25 mouse cellular contexts compared by ENCODE assay signal in genomic region chr3:83004801-83005200, GRCm38 (mm10). TPM values are rescaled to one million over a fixed set of nuclear protein-coding genes. Genes with fewer than 3 reads are reported as not detected.
DNase-seq lines count a peak whose midpoint lies in the region; ATAC-seq and TF ChIP-seq lines count a peak whose summit lies in the region.
"Had no signal": no experiment of that assay in that cellular context is flagged by ENCODE, and none has a peak within 500 bp of the region (broad histone marks: within the 10 kb centered on the region; RNA-seq: fewer than 3 reads in every experiment).

No protein-coding gene starts in this region.

- H3K4me3 ChIP-seq in kidney, adult 2 months (ENCODE audit: insufficient read depth, low read depth, low read length), result no peak overlapping the region
- no peak overlapping the region for H3K4me3 ChIP-seq in kidney, embryonic 14.5 days (ENCODE audit: low read length)
- H3K4me3 ChIP-seq in kidney, embryonic 15.5 days (replicated peaks), result no peak overlapping the region
- no peak overlapping the region for H3K4me3 ChIP-seq in liver, adult 2 months (ENCODE audit: insufficient read depth, low read depth, low read length)
- no peak overlapping the region for H3K4me3 ChIP-seq in liver, embryonic 12.5 days
- no peak overlapping the region for H3K4me3 ChIP-seq in liver, postnatal 0 days (ENCODE audit: low read depth, low read length)
- no peak overlapping the region for H3K4me3 ChIP-seq in liver, embryonic 11.5 days (ENCODE audit: low read depth, low read length)

- no peak overlapping the region for H3K4me2 ChIP-seq in kidney, embryonic 14.5 days (replicated peaks; ENCODE audit: low read depth, low read length)
- no peak overlapping the region for H3K4me2 ChIP-seq in kidney, embryonic 15.5 days
- H3K4me2 ChIP-seq in liver, embryonic 12.5 days, result no peak overlapping the region
- H3K4me2 ChIP-seq in liver, postnatal 0 days (ENCODE audit: low read depth, low read length), result no peak overlapping the region
- no peak overlapping the region for H3K4me2 ChIP-seq in liver, embryonic 11.5 days

- H3K27ac ChIP-seq in kidney, adult 2 months (ENCODE audit: insufficient read depth, low read depth, low read length), result no peak overlapping the region
- no peak overlapping the region for H3K27ac ChIP-seq in kidney, embryonic 14.5 days (ENCODE audit: low read depth, low read length)
- no peak overlapping the region for H3K27ac ChIP-seq in kidney, embryonic 15.5 days
- H3K27ac ChIP-seq in liver, adult 2 months (replicated peaks; ENCODE audit: insufficient read depth, low read depth, low read length), result peak overlapping the region; percentile 84
- H3K27ac ChIP-seq in liver, embryonic 12.5 days, result no peak overlapping the region
- H3K27ac ChIP-seq in liver, postnatal 0 days (ENCODE audit: low read depth), result peak overlapping the region; percentile 80
- no peak overlapping the region for H3K27ac ChIP-seq in liver, embryonic 11.5 days (ENCODE audit: low read depth, low read length)

- no peak for TF ChIP-seq EP300 in liver, postnatal 0 days (IDR thresholded peaks at IDR 0.05; ENCODE audit: low read depth)

- no peak for ATAC-seq in kidney, embryonic 14.5 days (ENCODE audit: low FRiP score, low TSS enrichment)
- no peak for ATAC-seq in kidney, embryonic 15.5 days (replicated peaks; ENCODE audit: low FRiP score)
- no peak for ATAC-seq in liver, embryonic 12.5 days
- ATAC-seq in liver, postnatal 0 days, result no peak
- ATAC-seq in liver, embryonic 11.5 days (replicated peaks; ENCODE audit: low FRiP score), result no peak
- ATAC-seq: activated CD4-positive, CD25-positive, alpha-beta regulatory T cell, adult 4 months; CD4-positive, CD25-positive, alpha-beta regulatory T cell, adult 4 months; Patski had no signal

- no peak overlapping the region for H3K9ac ChIP-seq in kidney, embryonic 14.5 days (ENCODE audit: low read depth, low read length)
- H3K9ac ChIP-seq in kidney, embryonic 15.5 days, result no peak overlapping the region
- H3K9ac ChIP-seq in liver, adult 2 months (ENCODE audit: low read depth, low read length), result no peak overlapping the region
- H3K9ac ChIP-seq in liver, embryonic 12.5 days, result no peak overlapping the region
- no peak overlapping the region for H3K9ac ChIP-seq in liver, postnatal 0 days (replicated peaks)
- no peak overlapping the region for H3K9ac ChIP-seq in liver, embryonic 11.5 days (ENCODE audit: low read depth, low read length)

- DNase-seq in kidney, adult 2 months, result peak; percentile 48
- peak; percentile 33 for DNase-seq in kidney, adult 9 months
- DNase-seq in liver, adult 2 months (ENCODE audit: extremely low read depth, low read depth, low spot score), result peak; percentile 98
- no peak for DNase-seq in liver, postnatal 0 days
- DNase-seq in liver, embryonic 11.5 days (ENCODE audit: low spot score), result no peak
- DNase-seq: adrenal gland, adult 2 months; adrenal gland, adult 8-10 months; adrenal gland, postnatal 10 days; adrenal gland, postnatal 14 days; adrenal gland, postnatal 25 days; adrenal gland, postnatal 36 days; B cell, adult 2 months; cerebellum, adult 11 months; cerebellum, adult 11-12 months had no signal

- WGBS in kidney, adult 2 months, result 67% methylated on average over 7 of the region's 7 CpGs
- 87% methylated on average over 7 of the region's 7 CpGs for WGBS in kidney, embryonic 14.5 days
- WGBS in kidney, embryonic 15.5 days, result 85% methylated on average over 7 of the region's 7 CpGs
- WGBS in liver, adult 2 months, result 32% methylated on average over 7 of the region's 7 CpGs
- 78% methylated on average over 7 of the region's 7 CpGs for WGBS in liver, embryonic 12.5 days (ENCODE audit: insufficient replicate concordance)
- WGBS in liver, postnatal 0 days (ENCODE audit: insufficient replicate concordance), result 64% methylated on average over 7 of the region's 7 CpGs
- 88% methylated on average over 7 of the region's 7 CpGs for WGBS in liver, embryonic 11.5 days

- no peak for TF ChIP-seq POLR2A in kidney, adult 2 months (IDR thresholded peaks at IDR 0.05; ENCODE audit: low read depth, low read length)
- no peak for TF ChIP-seq POLR2A in liver, adult 2 months (IDR thresholded peaks at IDR 0.05; ENCODE audit: extremely low read depth, insufficient read depth, low read length)

- H3K4me1 ChIP-seq in kidney, adult 2 months (ENCODE audit: control insufficient read depth, insufficient read depth, low read length), result no peaks in the 10 kb centered on the region; the same call in 1 of the 2 replicates
- no peaks in the 10 kb centered on the region for H3K4me1 ChIP-seq in kidney, embryonic 14.5 days (ENCODE audit: control insufficient read depth, insufficient read depth, low read length)
- no peaks in the 10 kb centered on the region for H3K4me1 ChIP-seq in kidney, embryonic 15.5 days
- H3K4me1 ChIP-seq in liver, adult 2 months (ENCODE audit: control insufficient read depth, insufficient read depth, low read length), result peaks cover 20% of the 10 kb centered on the region
- H3K4me1 ChIP-seq in liver, embryonic 12.5 days, result no peaks in the 10 kb centered on the region
- 0 out of 2 replicates have a peak, but pooled peaks cover 5% of the 10 kb centered on the region for H3K4me1 ChIP-seq in liver, postnatal 0 days (ENCODE audit: insufficient read depth)
- H3K4me1 ChIP-seq in liver, embryonic 11.5 days (replicated peaks; ENCODE audit: control insufficient read depth, insufficient read depth, low read length), result no peaks in the 10 kb centered on the region

- no peaks in the 10 kb centered on the region for H3K36me3 ChIP-seq in kidney, adult 2 months (ENCODE audit: control insufficient read depth, insufficient read depth, low read length)
- no peaks in the 10 kb centered on the region for H3K36me3 ChIP-seq in kidney, embryonic 14.5 days (ENCODE audit: control insufficient read depth, insufficient read depth, low read length)
- no peaks in the 10 kb centered on the region for H3K36me3 ChIP-seq in kidney, embryonic 15.5 days
- H3K36me3 ChIP-seq in liver, adult 2 months (ENCODE audit: control insufficient read depth, insufficient read depth, low read length), result peaks cover 12% of the 10 kb centered on the region
- no peaks in the 10 kb centered on the region for H3K36me3 ChIP-seq in liver, embryonic 12.5 days
- no peaks in the 10 kb centered on the region for H3K36me3 ChIP-seq in liver, postnatal 0 days (replicated peaks; ENCODE audit: insufficient read depth, low read length)
- H3K36me3 ChIP-seq in liver, embryonic 11.5 days (ENCODE audit: control insufficient read depth, insufficient read depth, low read length), result no peaks in the 10 kb centered on the region
- H3K36me3 ChIP-seq: G1E had no signal

- no peaks in the 10 kb centered on the region for H3K27me3 ChIP-seq in kidney, adult 2 months (replicated peaks; ENCODE audit: control insufficient read depth, insufficient read depth, low read length)
- H3K27me3 ChIP-seq in kidney, embryonic 14.5 days (ENCODE audit: control insufficient read depth, insufficient read depth, low read length), result no peaks in the 10 kb centered on the region
- no peaks in the 10 kb centered on the region for H3K27me3 ChIP-seq in kidney, embryonic 15.5 days
- no peaks in the 10 kb centered on the region for H3K27me3 ChIP-seq in liver, adult 2 months (ENCODE audit: control insufficient read depth, insufficient read depth, low read length)
- no peaks in the 10 kb centered on the region for H3K27me3 ChIP-seq in liver, embryonic 12.5 days (replicated peaks)
- no peaks in the 10 kb centered on the region for H3K27me3 ChIP-seq in liver, postnatal 0 days (ENCODE audit: insufficient read depth, low read length)
- no peaks in the 10 kb centered on the region for H3K27me3 ChIP-seq in liver, embryonic 11.5 days (replicated peaks; ENCODE audit: control insufficient read depth, insufficient read depth, low read length)
- H3K27me3 ChIP-seq: CH12.LX had no signal

- no peaks in the 10 kb centered on the region for H3K9me3 ChIP-seq in kidney, embryonic 14.5 days (ENCODE audit: control insufficient read depth, low read length)
- H3K9me3 ChIP-seq in kidney, embryonic 15.5 days (replicated peaks), result no peaks in the 10 kb centered on the region
- no peaks in the 10 kb centered on the region for H3K9me3 ChIP-seq in liver, embryonic 12.5 days (replicated peaks)
- no peaks in the 10 kb centered on the region for H3K9me3 ChIP-seq in liver, postnatal 0 days (ENCODE audit: low read length)
- no peaks in the 10 kb centered on the region for H3K9me3 ChIP-seq in liver, embryonic 11.5 days (ENCODE audit: control insufficient read depth, low read length)

- TF ChIP-seq CTCF in kidney, adult 2 months (conservative IDR thresholded peaks at IDR 0.05; ENCODE audit: insufficient read depth, insufficient read length, low read depth, low read length), result no peak
- no peak for TF ChIP-seq CTCF in liver, adult 2 months (IDR thresholded peaks at IDR 0.05; ENCODE audit: low read depth, low read length)
- no peak for TF ChIP-seq CTCF in liver, postnatal 0 days (IDR thresholded peaks at IDR 0.05; ENCODE audit: low read depth)

- H3K79me2 ChIP-seq in liver, adult 2 months (ENCODE audit: control insufficient read depth, insufficient read depth, low read length), result no peaks in the 10 kb centered on the region; the same call in 1 of the 2 replicates

RNA-seq across cellular contexts. Expression of gene Fgg, which starts 2.7 kb away (rescaled TPM):
- polyA plus RNA-seq in kidney, adult 2 months (2012; rRNA removed), result 7.7 and 9.6 TPM in 2 replicates
- polyA plus RNA-seq in kidney, embryonic 14.5 days (2014; fragmentation: Nextera tagmentation; extraction: Ambion mirVana), result 0.11 TPM in 1 of 2 replicates, not detected in the other
- 4.0 and 8.8 TPM in 2 replicates for polyA plus RNA-seq in kidney, embryonic 15.5 days (2015; fragmentation: Nextera tagmentation; extraction: Ambion mirVana)
- total RNA-seq in liver, adult 2 months (2014; rRNA removed), result 3,843 and 4,358 TPM in 2 replicates
- polyA plus RNA-seq in liver, adult 2 months (2012; rRNA removed), result 2,564 and 2,816 TPM in 2 replicates
- 170 and 179 TPM in 2 replicates for polyA plus RNA-seq in liver, embryonic 12.5 days (2016; fragmentation: Nextera tagmentation; extraction: Ambion mirVana)
- polyA plus RNA-seq in liver, postnatal 0 days (2015; fragmentation: Nextera tagmentation; extraction: Ambion mirVana), result 4,762 and 5,621 TPM in 2 replicates
- polyA plus RNA-seq in liver, embryonic 11.5 days (2014; fragmentation: Nextera tagmentation; extraction: Ambion mirVana), result 178 and 182 TPM in 2 replicates
- total RNA-seq: CH12.LX, MEL had no signal
- polyA plus RNA-seq: activated CD4-positive, CD25-positive, alpha-beta regulatory T cell, adult 4 months; C2C12; CD4-positive, CD25-positive, alpha-beta regulatory T cell, adult 4 months; G1E; Patski had no signal

RNA-seq across cellular contexts. Expression of gene Fga, which starts 21.1 kb away (rescaled TPM):
- polyA plus RNA-seq in kidney, adult 2 months (2012; rRNA removed), result 5.0 and 5.5 TPM in 2 replicates
- 0.30 and 0.60 TPM in 2 replicates for polyA plus RNA-seq in kidney, embryonic 14.5 days (2014; fragmentation: Nextera tagmentation; extraction: Ambion mirVana)
- 5.5 and 12.2 TPM in 2 replicates for polyA plus RNA-seq in kidney, embryonic 15.5 days (2015; fragmentation: Nextera tagmentation; extraction: Ambion mirVana)
- total RNA-seq in liver, adult 2 months (2014; rRNA removed), result 3,320 and 3,369 TPM in 2 replicates
- 877 and 984 TPM in 2 replicates for polyA plus RNA-seq in liver, adult 2 months (2012; rRNA removed)
- 190 and 194 TPM in 2 replicates for polyA plus RNA-seq in liver, embryonic 12.5 days (2016; fragmentation: Nextera tagmentation; extraction: Ambion mirVana)
- polyA plus RNA-seq in liver, postnatal 0 days (2015; fragmentation: Nextera tagmentation; extraction: Ambion mirVana), result 4,366 and 4,944 TPM in 2 replicates
- 161 and 182 TPM in 2 replicates for polyA plus RNA-seq in liver, embryonic 11.5 days (2014; fragmentation: Nextera tagmentation; extraction: Ambion mirVana)
- total RNA-seq: CH12.LX, ES-E14, MEL had no signal
- polyA plus RNA-seq: activated CD4-positive, CD25-positive, alpha-beta regulatory T cell, adult 4 months; C2C12; CD4-positive, CD25-positive, alpha-beta regulatory T cell, adult 4 months; G1E; Patski had no signal

RNA-seq across cellular contexts. Expression of gene Fgb, which starts 44.9 kb away (rescaled TPM):
- polyA plus RNA-seq in kidney, adult 2 months (2012; rRNA removed), result 1.1 and 1.5 TPM in 2 replicates
- 1.1 and 1.3 TPM in 2 replicates for polyA plus RNA-seq in kidney, embryonic 14.5 days (2014; fragmentation: Nextera tagmentation; extraction: Ambion mirVana)
- 4.5 and 8.3 TPM in 2 replicates for polyA plus RNA-seq in kidney, embryonic 15.5 days (2015; fragmentation: Nextera tagmentation; extraction: Ambion mirVana)
- total RNA-seq in liver, adult 2 months (2014; rRNA removed), result 2,420 and 2,798 TPM in 2 replicates
- polyA plus RNA-seq in liver, adult 2 months (2012; rRNA removed), result 918 and 923 TPM in 2 replicates
- 139 and 143 TPM in 2 replicates for polyA plus RNA-seq in liver, embryonic 12.5 days (2016; fragmentation: Nextera tagmentation; extraction: Ambion mirVana)
- polyA plus RNA-seq in liver, postnatal 0 days (2015; fragmentation: Nextera tagmentation; extraction: Ambion mirVana), result 2,723 and 3,190 TPM in 2 replicates
- 176 and 188 TPM in 2 replicates for polyA plus RNA-seq in liver, embryonic 11.5 days (2014; fragmentation: Nextera tagmentation; extraction: Ambion mirVana)
- total RNA-seq: adrenal gland, postnatal 25 days; CH12.LX; ES-E14; MEL had no signal
- polyA plus RNA-seq: activated CD4-positive, CD25-positive, alpha-beta regulatory T cell, adult 4 months; C2C12; CD4-positive, CD25-positive, alpha-beta regulatory T cell, adult 4 months; G1E; Patski had no signal

RNA-seq across cellular contexts. Expression of gene Plrg1, which starts 50.5 kb away (rescaled TPM):
- polyA plus RNA-seq in kidney, adult 2 months (2012; rRNA removed), result 33.1 and 33.3 TPM in 2 replicates
- 95.2 and 109 TPM in 2 replicates for polyA plus RNA-seq in kidney, embryonic 14.5 days (2014; fragmentation: Nextera tagmentation; extraction: Ambion mirVana)
- 99.6 and 104 TPM in 2 replicates for polyA plus RNA-seq in kidney, embryonic 15.5 days (2015; fragmentation: Nextera tagmentation; extraction: Ambion mirVana)
- total RNA-seq in liver, adult 2 months (2014; rRNA removed), result 34.1 and 35.1 TPM in 2 replicates
- 20.7 and 21.8 TPM in 2 replicates for polyA plus RNA-seq in liver, adult 2 months (2012; rRNA removed)
- polyA plus RNA-seq in liver, embryonic 12.5 days (2016; fragmentation: Nextera tagmentation; extraction: Ambion mirVana), result 66.2 and 69.4 TPM in 2 replicates
- 29.6 and 29.9 TPM in 2 replicates for polyA plus RNA-seq in liver, postnatal 0 days (2015; fragmentation: Nextera tagmentation; extraction: Ambion mirVana)
- polyA plus RNA-seq in liver, embryonic 11.5 days (2014; fragmentation: Nextera tagmentation; extraction: Ambion mirVana), result 92.7 and 103 TPM in 2 replicates

Comparison
In these comparisons a context has a peak if more than half of its experiments do, and no peak if none do; other contexts are left out.
1. DNase-seq: peak in kidney, adult 2 months (single experiment), kidney, adult 9 months (single experiment) and liver, adult 2 months (single experiment); none in liver, postnatal 0 days (single experiment) and liver, embryonic 11.5 days (single experiment).
2. H3K27ac ChIP-seq: peak in liver, adult 2 months (single experiment) and liver, postnatal 0 days (single experiment); none in kidney, adult 2 months (single experiment), kidney, embryonic 14.5 days (single experiment), kidney, embryonic 15.5 days (single experiment), liver, embryonic 12.5 days (single experiment) and liver, embryonic 11.5 days (single experiment).
3. RNA of gene Fgg, which starts 2.7 kb away (polyA plus RNA-seq): 4,762 to 5,621 TPM in liver, postnatal 0 days, 2,564 to 2,816 TPM in liver, adult 2 months, 178 to 182 TPM in liver, embryonic 11.5 days and 170 to 179 TPM in liver, embryonic 12.5 days; 7.7 to 9.6 TPM in kidney, adult 2 months, 4.0 to 8.8 TPM in kidney, embryonic 15.5 days and 0.11 TPM in kidney, embryonic 14.5 days; every median in the first group is over 10 times any median in the second.
4. RNA of gene Fga, which starts 21.1 kb away (polyA plus RNA-seq): 4,366 to 4,944 TPM in liver, postnatal 0 days, 877 to 984 TPM in liver, adult 2 months, 190 to 194 TPM in liver, embryonic 12.5 days and 161 to 182 TPM in liver, embryonic 11.5 days; 5.5 to 12.2 TPM in kidney, embryonic 15.5 days, 5.0 to 5.5 TPM in kidney, adult 2 months and 0.30 to 0.60 TPM in kidney, embryonic 14.5 days; every median in the first group is over 10 times any median in the second.
5. RNA of gene Fgb, which starts 44.9 kb away (polyA plus RNA-seq): 2,723 to 3,190 TPM in liver, postnatal 0 days, 918 to 923 TPM in liver, adult 2 months, 176 to 188 TPM in liver, embryonic 11.5 days and 139 to 143 TPM in liver, embryonic 12.5 days; 4.5 to 8.3 TPM in kidney, embryonic 15.5 days, 1.1 to 1.5 TPM in kidney, adult 2 months and 1.1 to 1.3 TPM in kidney, embryonic 14.5 days; every median in the first group is over 10 times any median in the second.